Mouse (Mus musculus) heart, postnatal 25 days (tissue): ENCODE data around the gene Olfr346. TPM values are rescaled to one million over a fixed set of nuclear protein-coding genes. Genes with fewer than 3 reads are reported as not detected.

Experiments
- DNase-seq: peaks from one replicate; pipeline ENCODE4 v3.0.0; 2022; ENCODE audit warnings: low spot score
- intact Hi-C: fragments of 180-260 bp; cut with DNase I; formaldehyde crosslinking; loops from one replicate; pipeline ENCODE4 v1.15.1; 2025
- total RNA-seq, 2 experiments: library from RNA; stranded (reverse); gene quantifications; 2 replicates each; pipeline ENCODE4 v1.2.3; 2021

Gene Olfr346
- not detected for total RNA-seq

DNA sequence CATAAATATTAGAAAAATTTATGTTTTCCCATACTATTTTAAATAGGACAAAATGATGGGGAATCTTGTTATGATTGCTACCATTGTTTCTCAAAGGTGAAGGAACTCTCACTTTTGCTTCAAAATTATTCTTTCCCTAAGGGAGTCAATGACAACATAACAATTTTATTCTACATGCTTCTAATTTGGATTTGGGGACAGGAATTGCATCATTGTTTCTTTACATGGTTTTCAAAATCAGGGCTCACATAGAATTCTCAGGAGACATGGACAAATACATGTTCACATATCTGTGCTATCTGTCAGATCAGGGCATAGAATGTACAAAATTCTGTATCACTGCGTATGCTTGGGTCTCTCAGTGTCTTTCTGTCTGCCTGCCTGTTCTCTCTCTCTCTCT lies at the start of gene Olfr346:
Olfr346 (plus strand) TSS at position 301 of the 400 bp plus-strand sequence.
- DNase-seq: no peak
- intact Hi-C loops: no loop called here

DNA sequence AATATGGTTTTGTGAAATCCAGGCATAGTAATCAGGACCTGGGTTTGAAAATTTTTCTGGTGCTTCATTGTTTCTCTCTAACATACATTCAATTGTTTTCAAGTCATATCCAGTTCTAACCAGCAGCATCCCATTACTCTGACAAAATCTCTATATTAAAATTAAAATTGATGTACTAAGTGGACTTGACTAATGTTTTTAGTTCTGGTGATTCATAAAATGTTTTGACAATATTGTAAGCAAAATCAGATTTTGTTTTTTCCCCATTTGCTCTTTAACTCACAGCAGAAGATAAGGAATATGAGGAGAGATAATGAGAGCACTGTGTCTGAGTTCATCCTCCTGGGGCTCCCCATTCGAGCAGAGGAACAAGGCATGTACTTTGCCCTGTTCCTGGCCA lies 45.8 kb upstream of the Olfr346 start, which contains the start of gene Olfr345:
Olfr345 (plus strand) TSS at position 301 of the 400 bp plus-strand sequence.
- intact Hi-C loops: no loop called here
- DNase-seq: no peak

DNA sequence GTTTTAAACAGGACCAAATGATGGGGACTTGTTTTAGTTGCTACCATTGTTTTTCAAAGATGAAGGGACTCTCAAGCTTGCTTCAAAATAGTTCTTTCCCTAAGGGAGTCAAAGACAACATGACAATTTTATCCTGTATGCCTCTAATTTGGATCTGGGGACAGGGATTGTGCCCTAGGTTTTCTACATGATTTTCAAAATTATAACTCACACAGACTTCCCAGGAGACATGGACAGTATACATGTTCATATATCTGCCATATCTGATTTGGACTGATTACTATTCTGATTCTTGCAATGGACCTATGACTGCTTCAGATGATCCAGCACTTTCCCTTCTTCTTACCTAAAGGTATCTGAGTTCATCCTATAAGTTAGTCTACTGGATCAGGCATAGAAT lies 46.0 kb downstream of the Olfr346 start, which contains the start of gene Olfr347:
Olfr347 (plus strand) TSS at position 301 of the 400 bp plus-strand sequence.
- no peak for DNase-seq

DNA sequence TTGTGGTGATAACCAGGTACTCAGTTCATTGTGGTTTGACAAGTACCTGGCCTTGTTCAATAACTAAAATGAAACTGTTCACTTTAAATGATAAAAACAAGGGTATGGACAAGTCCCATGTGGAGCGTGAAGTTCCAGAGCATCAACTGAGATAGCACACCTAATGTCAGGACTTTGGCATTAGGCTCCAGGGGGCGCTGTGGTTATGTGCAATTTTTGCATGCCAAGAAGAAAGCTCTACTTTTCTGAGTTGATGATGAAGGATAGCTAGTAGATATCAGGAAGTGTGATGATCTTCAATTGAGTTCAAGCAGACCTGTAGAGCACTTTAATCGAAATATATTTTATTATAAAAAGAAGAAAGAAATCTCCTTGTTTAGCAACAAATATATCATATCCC lies 50.6 kb downstream of the Olfr346 start:
- intact Hi-C loops: no loop called here
- no peak for DNase-seq

More for the DNA sequence above, 46.0 kb downstream of the Olfr346 start, which contains the start of gene Olfr347:
- intact Hi-C loops: no loop called here

Other genes with a start within 250 kb of the Olfr346 start
- gene Olfr340, start 233.2 kb upstream of the Olfr346 start, total RNA-seq: not detected
- not detected for gene Olfr341, start 203.3 kb upstream of the Olfr346 start, total RNA-seq
- gene Olfr342, start 160.8 kb upstream of the Olfr346 start, total RNA-seq: not detected
- gene Olfr344, start 119.1 kb upstream of the Olfr346 start, total RNA-seq: not detected
- gene Olfr345, start 45.7 kb upstream of the Olfr346 start, total RNA-seq: not detected
- gene Olfr347, start 46.1 kb downstream of the Olfr346 start, total RNA-seq: not detected
- gene Olfr348, start 98.5 kb downstream of the Olfr346 start, total RNA-seq: not detected
- not detected for gene Olfr50, start 104.8 kb downstream of the Olfr346 start, total RNA-seq
- not detected for gene Olfr3, start 131.2 kb downstream of the Olfr346 start, total RNA-seq
- not detected for gene Olfr350, start 160.5 kb downstream of the Olfr346 start, total RNA-seq
- not detected for gene Olfr351, start 176.9 kb downstream of the Olfr346 start, total RNA-seq
- gene Olfr352, start 182.7 kb downstream of the Olfr346 start, total RNA-seq: not detected
- gene Olfr353, start 207.1 kb downstream of the Olfr346 start, total RNA-seq: not detected
- gene Olfr354, start 219.9 kb downstream of the Olfr346 start, total RNA-seq: not detected
- gene Olfr355, start 243.1 kb downstream of the Olfr346 start, total RNA-seq: not detected